Mouse (Mus musculus) intestine, postnatal 0 days (tissue): ENCODE results near the gene Gpc2. TPM values are rescaled to one million over a fixed set of nuclear protein-coding genes. Genes with fewer than 3 reads are reported as not detected.

Experiments
- ATAC-seq: fragments of 200-750 bp; cut with Nextera tagmentation; 2 replicates; pipeline ENCODE4 v1.8.0; 2017; ENCODE audit warnings: mild to moderate bottlenecking, moderate TSS enrichment, moderate library complexity
- H3K27ac ChIP-seq: fragments of 300-500 bp; sonication (generic); 2 replicates; pipeline ENCODE4 v1.5.1; 2014; ENCODE audit warnings: mild to moderate bottlenecking, low read depth, low read length, moderate library complexity
- H3K27me3 ChIP-seq: fragments of 300-500 bp; sonication (generic); replicated peaks from 2 replicates; pipeline ENCODE4 v1.6.1; 2014; ENCODE audit warnings: low read length, mixed read lengths; ENCODE audit not compliant: control insufficient read depth, insufficient read depth
- H3K36me3 ChIP-seq: fragments of 300-500 bp; sonication (generic); 2 replicates; pipeline ENCODE4 v1.6.1; 2014; ENCODE audit warnings: mild to moderate bottlenecking, moderate library complexity; ENCODE audit not compliant: control insufficient read depth, insufficient read depth
- H3K4me1 ChIP-seq: fragments of 300-500 bp; sonication (generic); replicated peaks from 2 replicates; pipeline ENCODE4 v1.6.1; 2014; ENCODE audit warnings: antibody characterized with exemption, low read length, mixed read lengths; ENCODE audit not compliant: control insufficient read depth, insufficient read depth
- H3K4me2 ChIP-seq: fragments of 300-500 bp; sonication (generic); replicated peaks from 2 replicates; pipeline ENCODE4 v1.6.1; 2014; ENCODE audit warnings: low read depth, mild to moderate bottlenecking, moderate library complexity
- H3K4me3 ChIP-seq: fragments of 300-500 bp; sonication (generic); 2 replicates; pipeline ENCODE4 v1.5.1; 2014; ENCODE audit warnings: low read depth, low read length
- H3K9ac ChIP-seq: fragments of 300-500 bp; sonication (generic); 2 replicates; pipeline ENCODE4 v1.6.1; 2014; ENCODE audit warnings: mild to moderate bottlenecking, low read depth, low read length
- H3K9me3 ChIP-seq: fragments of 300-500 bp; sonication (generic); 2 replicates; pipeline ENCODE4 v1.6.1; 2016; ENCODE audit warnings: mixed run types; ENCODE audit not compliant: control insufficient read depth
- CTCF ChIP-seq: sonication (generic); IDR thresholded peaks from 2 replicates; pipeline ENCODE4 v1.5.1; 2016; ENCODE audit warnings: low read depth, mild to moderate bottlenecking, control low read depth, antibody characterized with exemption, moderate library complexity
- WGBS: fragments of 180-500 bp; shearing (Covaris S2); extraction: QIAGEN DNeasy Blood & Tissue Kit; methylation state at CpG from one replicate; pipeline ENCODE4 v1.1.7; 2014; 5-methylcytosine and 5-hydroxymethylcytosine counted together
- polyA plus RNA-seq: library from polyadenylated mRNA; unstranded; fragments of >200 nt; fragmentation: Nextera tagmentation; extraction: Ambion mirVana; gene quantifications from 2 replicates; pipeline ENCODE4 v1.2.1, GENCODE M21; 2015

The Gpc2 gene
- polyA plus RNA-seq, 1 experiment from 2014 or later: 1.4 TPM

DNA sequence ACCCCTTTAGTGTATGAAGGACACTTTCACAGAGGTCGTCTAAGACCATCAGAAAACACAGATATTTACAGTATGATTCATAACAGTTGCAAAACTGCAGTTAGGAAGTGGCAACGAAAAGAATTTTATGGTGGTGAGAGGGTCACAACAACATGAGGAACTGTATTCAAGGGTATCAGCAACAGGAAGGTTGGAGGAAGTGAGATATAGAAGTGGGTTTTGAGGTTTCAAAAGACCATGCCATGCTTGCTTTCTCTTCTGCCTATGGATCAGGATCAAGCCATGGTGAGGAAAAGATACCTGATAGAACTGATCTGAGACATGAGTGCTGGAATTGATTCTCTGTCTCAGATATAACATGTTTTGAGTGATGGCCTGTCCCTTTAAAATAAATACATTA, 52.4 kb downstream of the Gpc2 start:
- Histone ChIP-seq H3K4me1 (no peaks in the 10 kb centered on the region), H3K27me3 (no peaks in the 10 kb centered on the region), H3K9ac (no peak overlapping the region), H3K9me3 (no peaks in the 10 kb centered on the region), H3K36me3 (no peaks in the 10 kb centered on the region), H3K27ac (no peak overlapping the region), H3K4me3 (no peak overlapping the region), H3K4me2 (no peak overlapping the region)
- WGBS: 61% methylated on average over 2 of the region's 2 CpGs
- TF ChIP-seq CTCF: no peak
- no peak for ATAC-seq

- no peaks in the 10 kb centered on the region for H3K9me3 ChIP-seq
- no peak overlapping the region for H3K4me2 ChIP-seq
- no peak for ATAC-seq
- no peaks in the 10 kb centered on the region for H3K4me1 ChIP-seq
- H3K27ac ChIP-seq: no peak overlapping the region
- H3K27me3 ChIP-seq: no peaks in the 10 kb centered on the region
- H3K4me3 ChIP-seq: no peak overlapping the region
- no peaks in the 10 kb centered on the region for H3K36me3 ChIP-seq
- no peak overlapping the region for H3K9ac ChIP-seq
- TF ChIP-seq CTCF: no peak
- 69% methylated on average over 4 of the region's 4 CpGs for WGBS
Measured at GRCm38 (mm10) chr5:138226491-138226890, 53.3 kb downstream of the Gpc2 start.

DNA sequence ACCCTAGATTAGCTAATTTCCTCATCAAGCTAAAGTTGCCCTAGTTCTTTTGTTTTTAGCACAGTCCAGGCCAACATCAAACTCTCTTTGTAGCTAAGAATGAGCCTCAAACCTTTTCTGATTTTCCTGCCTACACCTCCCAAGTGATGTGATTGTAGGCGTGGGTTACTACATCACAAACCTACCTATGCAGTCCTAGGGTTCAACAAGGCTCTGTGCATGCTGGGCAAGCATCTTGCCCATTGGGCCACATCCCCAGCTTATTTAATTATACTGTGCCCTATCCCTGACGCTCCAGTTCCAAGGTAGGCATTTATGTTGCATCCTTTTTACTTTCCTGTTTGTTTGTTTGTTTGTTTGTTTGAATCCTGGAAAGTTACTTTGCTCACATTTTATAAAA, 54.1 kb downstream of the Gpc2 start, which contains the start of gene Nxpe5:
Gene Nxpe5 (plus strand): TSS at position 199 of the 400 bp plus-strand sequence.
- no peak for ATAC-seq
- 58% methylated on average over 2 of the region's 2 CpGs for WGBS
- H3K4me2 ChIP-seq: no peak within 1 kb of the TSS
- no peak for TF ChIP-seq CTCF
- H3K27me3 ChIP-seq: no peaks in the 10 kb centered on the region
- H3K27ac ChIP-seq: no peak within 1 kb of the TSS
- no peak within 1 kb of the TSS for H3K4me3 ChIP-seq
- H3K36me3 ChIP-seq: no peaks in the 10 kb centered on the region
- no peaks in the 10 kb centered on the region for H3K4me1 ChIP-seq
- H3K9ac ChIP-seq: no peak within 1 kb of the TSS
- no peaks in the 10 kb centered on the region for H3K9me3 ChIP-seq

Other genes starting within 250 kb of the Gpc2 start
- not detected in 2 replicates for gene Smok3c, start 226.8 kb downstream of the Gpc2 start, polyA plus RNA-seq
- 5.6 and 6.5 TPM in 2 replicates for gene Zkscan1, start 194.9 kb downstream of the Gpc2 start, polyA plus RNA-seq
- gene Zscan21, start 163.1 kb downstream of the Gpc2 start, polyA plus RNA-seq: 17.9 and 19.2 TPM in 2 replicates
- 4.5 and 6.1 TPM in 2 replicates for gene Zfp113, start 124.3 kb downstream of the Gpc2 start, polyA plus RNA-seq
- gene Cops6, start 118.9 kb downstream of the Gpc2 start, polyA plus RNA-seq: 154 and 161 TPM in 2 replicates
- gene Ap4m1, start 108.0 kb downstream of the Gpc2 start, polyA plus RNA-seq: 4.8 and 5.5 TPM in 2 replicates
- 35.9 and 39.1 TPM in 2 replicates for gene Mcm7, start 107.6 kb downstream of the Gpc2 start, polyA plus RNA-seq
- gene Taf6, start 92.6 kb downstream of the Gpc2 start, polyA plus RNA-seq: 21.8 and 23.5 TPM in 2 replicates
- 12.1 and 13.0 TPM in 2 replicates for gene Cnpy4, start 92.5 kb downstream of the Gpc2 start, polyA plus RNA-seq
- 5.2 and 6.0 TPM in 2 replicates for gene Mblac1, start 85.7 kb downstream of the Gpc2 start, polyA plus RNA-seq
- 0.07 and 0.12 TPM in 2 replicates for gene Nxpe5, start 54.1 kb downstream of the Gpc2 start, polyA plus RNA-seq
- 124 and 135 TPM in 2 replicates for gene Lamtor4, start 24.5 kb downstream of the Gpc2 start, polyA plus RNA-seq
- gene BC037034, start 16.0 kb downstream of the Gpc2 start, polyA plus RNA-seq: 4.4 and 4.8 TPM in 2 replicates
- gene Gal3st4, start 7.2 kb downstream of the Gpc2 start, polyA plus RNA-seq: 0.63 and 0.65 TPM in 2 replicates
- gene Gm43720, start within 50 bp of the Gpc2 start, polyA plus RNA-seq: 0.07 TPM in 2 replicates
- gene Stag3, start 235 bp upstream of the Gpc2 start, polyA plus RNA-seq: 6.3 and 7.5 TPM in 2 replicates
- gene Pvrig, start 62.0 kb upstream of the Gpc2 start, polyA plus RNA-seq: 0.21 TPM in 1 of 2 replicates, not detected in the other
- 9.2 and 11.0 TPM in 2 replicates for gene Zfp157, start 161.5 kb upstream of the Gpc2 start, polyA plus RNA-seq